Mouse (Mus musculus): ENCODE results near the gene Uvrag.

DNA sequence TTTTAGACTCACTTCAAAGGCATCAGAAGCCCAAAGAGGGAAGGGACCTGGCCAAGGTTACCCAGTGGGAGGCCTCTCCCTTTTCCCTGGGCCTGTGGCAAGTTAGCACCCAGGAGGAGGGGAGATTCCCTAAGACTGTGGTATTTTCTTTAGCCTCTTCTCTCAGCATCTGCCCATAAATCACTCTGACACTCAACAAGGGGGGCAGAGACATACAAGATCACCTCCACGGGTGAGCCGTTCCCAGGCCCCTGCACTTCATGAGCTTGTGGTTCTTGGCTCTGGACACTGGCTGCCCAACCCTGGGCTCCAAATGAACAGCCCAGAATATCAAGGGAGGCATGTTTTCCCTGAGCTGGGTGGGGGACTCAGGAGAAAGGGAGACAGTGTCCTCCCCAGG lies 279.9 kb downstream of the Uvrag start:
- no peak for TF ChIP-seq CTCF (IDR thresholded peaks at IDR 0.05; ENCODE audit: borderline replicate concordance, control insufficient read depth, extremely low read depth, insufficient read depth, low read length, poor library complexity)
- no peak for TF ChIP-seq POLR2A (IDR thresholded peaks at IDR 0.05; ENCODE audit: control insufficient read depth, extremely low read depth, insufficient read depth, low read length, poor library complexity)

All from thymus, adult 2 months (tissue).